Mouse (Mus musculus) liver, adult 2 months (tissue): ENCODE data around the gene Mfsd9. TPM values are rescaled to one million over a fixed set of nuclear protein-coding genes. Genes with fewer than 3 reads are reported as not detected.

ENCODE experiments used
- DNase-seq: peaks from one replicate; pipeline ENCODE4 v3.0.0-alpha.2; 2011; ENCODE audit warnings: low read depth, low spot score; ENCODE audit errors: extremely low read depth
- H3K27ac ChIP-seq: fragments of 200-500 bp; replicated peaks from 2 replicates; pipeline ENCODE4 v1.5.1; 2012; ENCODE audit warnings: low read depth, mild to moderate bottlenecking, control low read depth, inconsistent platforms, low read length; ENCODE audit not compliant: insufficient read depth
- H3K27me3 ChIP-seq: fragments of 200-500 bp; 2 replicates; pipeline ENCODE4 v1.6.1; 2012; ENCODE audit warnings: mild to moderate bottlenecking, moderate library complexity, low read length, inconsistent platforms; ENCODE audit not compliant: control insufficient read depth, insufficient read depth
- H3K36me3 ChIP-seq: fragments of 200-500 bp; 2 replicates; pipeline ENCODE4 v1.6.1; 2012; ENCODE audit warnings: low read length, inconsistent platforms; ENCODE audit not compliant: control insufficient read depth, insufficient read depth
- H3K4me1 ChIP-seq: fragments of 200-500 bp; 2 replicates; pipeline ENCODE4 v1.6.1; 2011; ENCODE audit warnings: low read length; ENCODE audit not compliant: control insufficient read depth, insufficient read depth
- H3K4me3 ChIP-seq: fragments of 200-500 bp; 2 replicates; pipeline ENCODE4 v1.5.1; 2011; ENCODE audit warnings: low read depth, mild to moderate bottlenecking, control low read depth, low read length, moderate library complexity; ENCODE audit not compliant: insufficient read depth
- H3K79me2 ChIP-seq: fragments of 200-500 bp; 2 replicates; pipeline ENCODE4 v1.6.1; 2012; ENCODE audit warnings: inconsistent platforms, mild to moderate bottlenecking, low read length, moderate library complexity; ENCODE audit not compliant: control insufficient read depth, insufficient read depth
- H3K9ac ChIP-seq: fragments of 200-500 bp; 2 replicates; pipeline ENCODE4 v1.6.1; 2012; ENCODE audit warnings: low read depth, mild to moderate bottlenecking, control low read depth, inconsistent platforms, low read length
- CTCF ChIP-seq: fragments of 200-500 bp; IDR thresholded peaks from 2 replicates; pipeline ENCODE4 v1.5.1; 2011; ENCODE audit warnings: low read depth, low read length, control low read depth
- POLR2A ChIP-seq: fragments of 200-500 bp; IDR thresholded peaks from 2 replicates; pipeline ENCODE4 v1.6.1; 2011; ENCODE audit warnings: low read length, control low read depth; ENCODE audit not compliant: insufficient read depth; ENCODE audit errors: extremely low read depth
- WGBS: fragments of 180-500 bp; shearing (Covaris S2); methylation state at CpG from one replicate; pipeline ENCODE4 v1.1.7; 2018; 5-methylcytosine and 5-hydroxymethylcytosine counted together
- polyA plus RNA-seq: library from polyadenylated mRNA; depleted of rRNA; stranded (reverse); fragments of >200 nt; gene quantifications from 2 replicates; pipeline ENCODE4 v1.2.3, GENCODE M21; 2012; rRNA removed
- total RNA-seq: library from RNA; depleted of rRNA; stranded (reverse); fragments of >200 nt; gene quantifications from 2 replicates; pipeline ENCODE4 v1.2.3, GENCODE M21; 2014; rRNA removed

Mfsd9 gene
- total and polyA plus RNA-seq, 2 experiments, result 1.2 to 1.8 TPM

GRCm38 (mm10) chr1:40726051-40726450 is 64.4 kb downstream of the Mfsd9 start:
- H3K36me3 ChIP-seq, result no peaks in the 10 kb centered on the region
- no peaks in the 10 kb centered on the region for H3K4me1 ChIP-seq
- H3K4me3 ChIP-seq, result no peak overlapping the region
- H3K27me3 ChIP-seq, result no peaks in the 10 kb centered on the region
- H3K27ac ChIP-seq, result no peak overlapping the region
- TF ChIP-seq CTCF (no peak), POLR2A (no peak)
- DNase-seq, result no peak
- no peaks in the 10 kb centered on the region for H3K79me2 ChIP-seq
- 87% methylated on average over 10 of the region's 10 CpGs for WGBS
- no peak overlapping the region for H3K9ac ChIP-seq

Other genes with a start within 250 kb of the Mfsd9 start
- gene Slc9a4, start 210.6 kb downstream of the Mfsd9 start, total RNA-seq, result 0.18 TPM in 1 of 2 replicates, not detected in the other
- gene Slc9a4, start 210.6 kb downstream of the Mfsd9 start, polyA plus RNA-seq, result not detected in 2 replicates
- 0.18 TPM in 1 of 2 replicates, not detected in the other for gene Slc9a2, start 110.1 kb downstream of the Mfsd9 start, total RNA-seq
- 0.01 and 0.10 TPM in 2 replicates for gene Slc9a2, start 110.1 kb downstream of the Mfsd9 start, polyA plus RNA-seq
- 0.28 TPM in 1 of 2 replicates, not detected in the other for gene Tmem182, start 14.9 kb upstream of the Mfsd9 start, total RNA-seq
- not detected in 2 replicates for gene Tmem182, start 14.9 kb upstream of the Mfsd9 start, polyA plus RNA-seq